Mouse (Mus musculus): ENCODE results near the gene Ripply1.
A peak's percentile ranks its signal among the peaks of the same experiment; 100 is the strongest.

Ripply1 gene

DNA sequence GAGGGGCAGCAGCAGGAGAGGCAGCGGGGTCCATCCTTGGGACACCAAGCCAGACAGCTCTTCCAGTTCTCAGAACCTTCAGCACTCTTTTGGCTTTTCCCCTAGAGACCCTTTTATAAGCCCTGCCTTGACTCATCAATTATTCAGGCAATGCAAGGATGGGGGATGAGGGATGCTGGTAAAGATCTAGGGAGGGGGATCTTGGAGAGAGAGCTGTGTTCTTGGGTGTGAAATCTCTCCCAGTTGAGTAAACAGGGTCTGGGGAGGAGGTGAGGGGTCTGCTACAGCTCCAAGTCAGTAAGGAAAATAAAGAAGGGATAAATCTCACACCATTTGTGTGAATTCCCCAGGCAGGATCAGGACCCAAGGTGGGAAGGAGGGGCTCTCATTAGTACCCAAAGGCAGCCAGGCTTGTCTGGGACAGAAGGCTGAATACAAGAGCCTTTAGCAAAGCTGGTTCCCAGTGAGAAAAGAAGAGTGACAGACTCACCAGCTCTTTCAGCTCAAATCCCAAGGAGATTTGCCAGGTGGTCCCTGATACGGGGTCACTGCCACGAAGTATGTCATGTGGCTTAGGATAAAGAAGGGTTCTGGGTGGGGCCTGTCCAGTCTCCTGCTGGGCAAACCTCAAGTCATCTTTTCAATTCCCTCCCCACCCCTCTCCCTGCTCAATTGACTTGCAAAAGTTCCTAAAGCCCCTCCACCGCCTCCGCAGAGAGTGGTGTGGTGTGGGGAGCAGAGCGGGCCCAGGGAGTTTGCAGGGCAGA, at the start of gene Ripply1:
Ripply1 (minus strand) TSS at position 76 of the 767 bp plus-strand sequence.
- no peak for DNase-seq (ENCODE audit: low spot score in 2 of 2)

DNA sequence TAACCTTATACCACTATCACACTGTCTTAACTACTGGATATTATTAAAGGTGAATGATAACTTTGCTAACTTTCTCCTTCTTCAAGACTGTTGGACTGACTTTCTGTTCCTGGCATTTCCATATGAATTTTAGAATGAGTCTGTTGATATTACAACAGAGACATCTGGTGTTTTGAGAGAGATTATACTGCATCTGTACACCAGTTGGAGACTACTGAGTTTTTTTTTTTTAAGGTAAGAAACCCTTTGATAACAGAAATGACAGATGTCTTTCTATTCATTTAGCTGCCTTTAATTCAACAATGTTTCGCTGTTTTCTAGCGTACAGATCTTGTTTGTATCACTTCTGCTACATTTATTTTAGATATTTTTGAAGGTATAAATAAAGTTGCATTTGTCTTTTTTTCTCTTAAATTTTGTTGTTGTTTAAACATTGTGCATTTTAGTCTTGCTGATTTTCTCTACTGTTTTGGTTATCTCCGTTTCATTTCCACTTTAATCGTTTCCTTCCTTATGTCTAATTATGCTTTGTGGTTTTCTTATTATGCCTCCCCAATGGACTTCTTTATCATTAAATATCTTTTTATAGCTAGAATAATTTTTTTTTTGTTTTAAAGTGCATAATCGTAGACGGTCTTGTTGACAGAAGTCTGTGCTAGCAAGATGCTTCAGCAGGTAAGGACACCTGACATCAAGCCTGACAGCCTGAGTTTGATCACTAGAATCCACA, 46.4 kb upstream of the Ripply1 start:
- DNase-seq (ENCODE audit: low spot score in 2 of 2), result no peak

DNA sequence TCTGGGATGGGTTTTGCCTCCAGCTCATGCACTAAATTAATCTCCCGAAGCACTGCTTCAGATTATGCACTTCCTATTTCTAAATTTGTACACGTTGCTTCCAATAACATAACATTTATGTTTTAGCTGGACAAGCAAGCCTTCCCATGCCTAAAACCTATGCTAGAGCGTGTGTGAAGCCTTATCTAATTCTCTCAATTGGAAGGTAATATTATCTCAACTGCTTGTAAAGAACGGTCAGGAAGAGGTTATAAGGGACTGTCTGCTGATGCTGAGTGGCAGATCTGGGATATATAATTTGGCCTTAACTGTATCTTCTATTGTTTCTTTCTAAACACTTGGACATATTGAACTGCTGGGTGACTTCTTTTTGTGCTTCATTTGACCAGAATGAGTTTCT, 44.8 kb upstream of the Ripply1 start:
- no peak for DNase-seq (ENCODE audit: low spot score in 2 of 2)

DNA sequence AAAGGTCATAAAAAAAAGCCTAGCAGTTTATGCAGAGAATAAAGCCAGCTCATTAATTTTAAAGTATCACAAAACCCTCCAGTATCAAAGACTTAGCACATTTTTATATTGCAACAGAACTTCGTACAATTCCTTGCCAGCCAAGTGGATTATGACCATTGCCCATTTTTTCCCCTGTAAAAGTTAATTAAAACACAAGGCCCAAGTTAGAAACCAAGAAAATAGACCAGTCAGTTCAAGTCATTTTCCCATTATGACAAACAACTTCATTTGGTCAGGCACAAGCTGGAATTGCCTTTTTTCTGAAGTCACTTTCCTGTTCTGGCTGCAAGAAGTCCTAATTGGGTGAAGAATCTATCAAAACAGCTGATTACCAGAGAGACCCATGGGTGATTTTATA, 43.2 kb upstream of the Ripply1 start:
- no peak for DNase-seq (ENCODE audit: low spot score in 2 of 2)

DNA sequence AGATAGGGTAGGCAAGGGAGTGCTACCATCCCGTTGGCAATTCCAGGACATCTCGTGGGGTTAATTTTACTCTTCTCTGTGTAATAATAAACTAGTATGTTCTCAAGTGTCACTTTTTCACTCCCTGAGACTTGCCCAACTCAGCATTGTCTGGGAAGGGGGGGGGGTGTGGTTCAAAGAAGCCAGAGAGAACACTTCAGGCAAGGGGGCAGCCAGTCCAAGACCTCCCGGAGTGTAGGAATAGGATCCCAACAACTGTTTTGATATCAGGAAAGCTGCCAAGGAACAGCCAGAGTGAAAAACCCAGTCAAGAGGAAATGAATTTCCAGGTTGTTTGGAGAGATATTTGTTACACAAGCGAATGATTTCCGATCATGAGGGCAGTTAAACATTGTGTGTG, 33.0 kb upstream of the Ripply1 start:
- no peak for DNase-seq (ENCODE audit: low spot score in 2 of 2)

DNA sequence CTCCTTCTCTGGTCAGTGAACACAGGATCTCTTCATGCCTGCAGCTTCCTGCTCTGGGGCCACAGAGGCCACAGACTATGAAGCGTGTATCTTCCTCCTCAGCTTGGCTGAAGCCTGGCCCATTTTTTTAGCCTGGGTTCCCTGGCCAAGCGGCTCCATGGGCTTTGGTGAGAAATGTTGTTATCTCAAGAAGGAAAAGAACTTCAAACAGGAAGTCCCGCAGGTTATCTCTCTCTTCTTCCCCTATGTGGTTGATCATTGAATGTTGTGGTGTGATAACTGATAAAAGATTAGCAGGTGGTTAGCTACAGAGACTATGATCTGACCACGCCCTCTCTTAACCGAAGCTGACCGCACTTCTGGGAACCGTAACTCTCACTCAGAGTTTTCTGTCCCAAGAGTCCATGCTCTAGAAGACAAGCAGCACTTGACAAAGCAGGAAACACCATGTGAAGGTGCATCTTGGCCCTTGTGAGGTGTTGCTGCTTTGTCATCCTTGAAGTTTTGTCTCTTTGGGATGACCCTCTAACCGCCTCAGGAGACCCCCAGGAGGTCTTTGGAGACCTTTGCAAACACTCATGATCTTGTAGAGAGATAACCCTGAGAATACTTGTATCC, 32.0 kb upstream of the Ripply1 start:
- DNase-seq (ENCODE audit: low spot score in 2 of 2), result no peak

DNA sequence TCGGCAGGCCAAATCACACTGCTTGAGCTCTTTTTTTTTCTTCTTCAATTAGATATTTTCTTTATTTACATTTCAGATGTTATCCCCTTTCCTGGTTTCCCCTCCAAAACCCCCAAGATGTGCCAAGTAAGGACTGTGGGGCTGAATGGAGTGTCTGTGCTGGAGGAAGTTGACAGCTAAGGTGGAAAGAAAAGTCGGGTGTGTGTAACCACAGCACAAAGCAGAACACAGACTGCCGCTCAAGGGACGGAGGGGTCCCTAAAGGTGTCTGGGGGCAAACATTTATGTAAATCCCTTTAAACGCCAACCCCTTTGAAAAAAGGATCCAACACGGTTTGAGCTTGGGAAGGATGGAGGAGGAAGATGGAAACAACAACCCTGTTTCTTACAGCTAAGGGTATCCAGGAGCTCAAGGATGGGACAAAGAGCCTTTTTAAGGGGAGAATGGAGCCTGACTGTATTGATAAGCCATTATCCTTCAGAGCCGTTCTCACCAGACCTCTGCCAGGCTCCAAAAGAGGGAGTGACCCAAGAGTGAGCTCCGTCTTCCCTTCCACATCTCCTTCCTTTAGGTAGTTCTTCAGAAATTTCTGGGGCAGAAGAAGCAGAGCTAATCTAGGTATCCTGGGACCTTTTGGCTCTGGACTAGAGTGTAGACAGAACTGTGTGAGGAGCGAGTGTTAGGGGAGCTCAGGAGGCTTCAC, 31.3 kb upstream of the Ripply1 start:
- no peak for DNase-seq (ENCODE audit: low spot score in 2 of 2)

DNA sequence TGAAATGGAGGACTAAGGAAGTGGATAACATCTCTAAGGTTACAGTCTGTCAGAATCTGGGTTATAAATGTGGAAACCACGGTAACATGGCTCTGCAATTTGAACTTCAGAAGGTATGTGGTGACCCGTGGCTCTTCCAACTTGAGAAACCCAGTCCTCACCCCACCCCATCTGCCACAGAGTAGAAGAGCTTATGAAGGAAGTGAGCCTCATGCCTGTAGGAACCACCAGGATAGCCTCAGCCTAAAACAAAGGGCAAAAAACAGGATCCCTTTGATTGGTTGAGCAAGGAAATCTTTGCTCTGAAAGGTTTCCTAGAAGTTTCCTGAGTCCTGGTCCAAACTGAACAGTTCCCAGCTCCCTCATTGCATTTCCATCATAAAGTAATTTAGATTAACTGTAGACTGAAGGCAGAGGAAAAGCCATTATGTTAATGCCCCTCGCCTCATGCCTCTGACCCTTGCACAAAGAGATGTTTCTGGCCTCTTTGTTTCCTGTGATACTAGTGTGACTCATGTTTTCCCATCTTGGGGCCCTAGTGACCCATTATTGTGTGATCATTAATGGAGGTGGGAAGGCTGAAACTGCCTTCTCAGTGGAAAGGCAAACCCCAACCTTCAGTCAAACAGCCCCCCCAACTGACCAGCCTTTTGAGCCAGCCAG, 30.6 kb upstream of the Ripply1 start:
- no peak for DNase-seq (ENCODE audit: low spot score in 2 of 2)

DNA sequence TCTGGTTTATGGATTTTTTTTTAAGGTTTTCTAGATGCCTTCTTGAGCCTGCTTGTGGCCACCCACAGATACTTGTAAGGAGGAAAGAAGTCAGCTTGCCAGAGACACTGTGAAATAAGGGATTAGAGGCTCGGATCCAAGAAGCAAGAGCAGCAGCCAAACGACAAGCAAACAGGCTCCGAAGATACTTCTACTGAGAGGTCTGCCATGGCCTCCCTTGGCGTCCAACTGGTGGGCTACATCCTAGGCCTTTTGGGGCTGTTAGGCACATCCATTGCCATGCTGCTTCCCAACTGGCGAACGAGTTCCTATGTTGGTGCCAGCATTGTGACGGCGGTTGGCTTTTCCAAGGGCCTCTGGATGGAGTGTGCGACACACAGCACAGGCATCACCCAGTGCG, 26.3 kb upstream of the Ripply1 start:
- peak in 1 of 2 experiments; percentile 1 for DNase-seq (ENCODE audit: low spot score in 2 of 2)

DNA sequence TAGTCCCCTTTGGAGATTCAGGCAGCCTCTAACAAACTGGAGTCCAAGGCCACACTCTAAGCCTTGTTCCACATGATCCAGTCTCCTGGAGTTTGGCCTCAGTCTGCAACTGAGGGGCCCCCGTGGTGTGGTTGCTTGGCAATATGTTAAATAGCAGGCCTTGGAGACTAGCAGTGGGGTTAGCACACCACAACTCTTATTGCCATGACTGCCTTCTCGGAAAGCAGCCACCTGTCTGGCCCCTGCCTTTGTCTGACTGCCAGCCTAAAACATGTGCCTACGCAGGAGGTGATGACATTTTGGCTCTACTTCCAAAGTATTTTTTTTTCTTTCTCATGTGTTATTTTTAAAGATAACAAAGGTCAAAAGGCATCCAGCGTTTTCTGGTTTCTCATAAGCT, 25.9 kb upstream of the Ripply1 start:
- DNase-seq (ENCODE audit: low spot score in 2 of 2), result peak in 1 of 2 experiments; percentile 1

DNA sequence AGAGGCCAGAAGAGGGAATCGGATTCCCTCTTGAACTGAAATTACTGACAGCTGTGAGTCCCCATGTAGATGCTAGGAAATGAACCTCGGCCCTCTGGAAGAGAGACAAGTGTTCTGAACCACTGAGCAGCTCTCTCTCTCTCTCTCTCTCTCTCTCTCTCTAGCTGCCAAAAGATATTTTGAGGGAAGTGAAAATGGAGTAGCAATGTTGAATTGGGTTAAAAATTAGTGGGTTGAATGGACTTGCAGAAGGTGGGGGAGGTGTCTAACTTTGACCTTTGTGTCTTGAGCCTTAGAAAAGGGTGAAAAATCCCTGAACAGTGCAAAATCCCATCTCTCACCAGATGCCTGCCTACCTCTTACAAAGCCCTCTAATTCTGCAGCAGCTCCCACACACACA, 25.2 kb upstream of the Ripply1 start:
- no peak for DNase-seq (ENCODE audit: low spot score in 2 of 2)

DNA sequence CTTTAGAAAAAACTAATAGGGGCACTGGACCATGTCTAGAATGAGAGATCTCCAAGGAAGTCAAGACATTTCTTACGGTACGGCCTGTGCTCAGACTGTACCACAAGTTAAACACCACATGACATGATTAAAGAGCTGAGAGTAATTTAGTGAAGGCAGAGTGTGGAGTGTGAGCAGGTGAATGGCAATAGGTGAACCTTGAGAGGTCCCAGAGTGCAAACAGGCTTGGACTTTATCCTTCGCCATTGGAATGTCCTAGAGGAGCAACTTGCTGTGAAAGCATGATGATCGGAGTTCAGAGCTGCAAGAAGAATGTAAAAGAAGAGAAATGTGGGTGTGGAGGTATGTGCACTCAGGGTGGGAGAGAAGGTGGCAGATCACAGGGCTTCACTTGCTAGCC, 23.8 kb upstream of the Ripply1 start:
- DNase-seq (ENCODE audit: low spot score in 2 of 2), result no peak

DNA sequence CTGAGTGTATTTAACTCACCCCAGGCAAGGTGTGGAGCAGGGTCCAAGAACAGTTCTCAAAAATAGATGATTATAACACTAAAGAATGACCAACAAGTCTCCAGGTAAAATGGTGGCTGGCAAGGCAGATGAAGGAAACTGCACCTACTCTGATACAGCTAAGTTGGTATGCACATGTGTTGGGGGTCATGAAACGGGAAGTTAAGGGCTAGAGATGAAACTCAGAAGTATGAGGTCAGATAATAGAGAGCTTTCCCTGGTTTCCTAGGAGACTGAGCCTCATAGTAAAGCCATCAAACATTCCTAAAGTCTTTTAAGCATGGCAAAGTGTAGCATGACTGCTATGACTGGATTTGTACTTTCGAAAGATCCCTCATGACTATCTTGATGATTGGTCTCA, 20.9 kb upstream of the Ripply1 start:
- DNase-seq (ENCODE audit: low spot score in 2 of 2), result no peak

DNA sequence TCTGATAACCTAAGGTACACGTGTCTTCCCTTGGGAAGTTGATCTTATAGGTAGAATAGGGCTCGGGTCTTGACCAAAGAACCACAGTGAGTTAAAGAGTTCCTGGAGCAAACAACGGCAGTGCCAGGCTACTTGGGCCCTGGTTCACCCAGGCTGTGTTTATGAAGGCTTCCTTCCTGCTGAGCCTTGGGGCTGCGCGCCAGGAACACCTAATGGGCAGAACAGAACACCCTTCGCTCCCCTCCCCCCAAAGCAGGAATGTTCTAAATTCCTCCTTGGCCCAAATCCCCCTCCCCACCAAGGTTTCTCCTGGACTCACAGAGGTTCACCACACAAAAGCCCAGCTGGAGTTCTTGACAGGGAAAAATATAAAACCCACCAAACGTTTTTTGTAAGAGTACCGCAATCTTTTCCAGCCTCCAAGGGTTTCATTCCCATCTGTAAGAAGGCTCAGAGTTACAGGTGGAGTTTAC, 18.3 kb upstream of the Ripply1 start, which contains the start of gene Cldn2:
Cldn2 (plus strand) TSS at position 423 of the 473 bp plus-strand sequence.
- no peak for DNase-seq (ENCODE audit: low spot score in 2 of 2)

DNA sequence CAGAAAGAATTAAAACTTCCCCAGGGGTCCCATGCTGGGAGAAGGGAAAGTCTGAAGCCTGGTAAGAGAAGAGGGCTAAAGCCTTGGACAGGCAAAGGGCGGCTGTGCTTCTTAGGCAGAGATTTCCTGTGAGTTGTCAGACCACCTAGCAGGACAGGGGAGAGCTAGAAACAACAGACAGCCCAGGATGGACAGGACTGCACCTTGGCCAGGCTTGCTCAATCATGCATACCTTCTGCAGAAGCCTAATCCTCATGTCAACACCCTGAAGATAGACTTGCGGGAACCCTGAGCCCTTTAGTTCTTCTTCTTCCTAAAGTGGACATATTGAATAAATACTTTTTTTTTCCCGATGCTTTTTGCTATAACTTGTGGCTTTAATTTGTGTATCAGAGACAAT, 17.8 kb upstream of the Ripply1 start:
- DNase-seq (ENCODE audit: low spot score in 2 of 2), result no peak

DNA sequence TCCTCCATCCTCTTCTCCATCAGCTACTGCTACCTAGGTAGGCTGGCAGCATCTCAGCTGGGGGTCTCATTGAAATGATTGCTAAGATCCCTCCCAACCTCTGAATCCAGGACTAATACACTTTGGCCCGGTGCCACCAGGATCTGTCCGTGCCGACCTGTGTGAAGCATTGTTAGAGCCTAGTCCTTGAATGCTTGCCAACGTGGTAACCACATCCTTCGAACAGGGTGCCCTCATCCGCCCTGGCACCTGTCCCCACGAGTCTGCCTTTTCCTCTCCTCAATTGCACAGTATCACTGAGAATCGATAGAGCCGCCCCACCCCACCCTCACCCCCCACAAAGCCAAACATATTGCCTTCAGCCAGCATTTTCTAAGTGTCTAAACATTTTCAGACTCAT, 15.7 kb upstream of the Ripply1 start:
- DNase-seq (ENCODE audit: low spot score in 2 of 2), result no peak

DNA sequence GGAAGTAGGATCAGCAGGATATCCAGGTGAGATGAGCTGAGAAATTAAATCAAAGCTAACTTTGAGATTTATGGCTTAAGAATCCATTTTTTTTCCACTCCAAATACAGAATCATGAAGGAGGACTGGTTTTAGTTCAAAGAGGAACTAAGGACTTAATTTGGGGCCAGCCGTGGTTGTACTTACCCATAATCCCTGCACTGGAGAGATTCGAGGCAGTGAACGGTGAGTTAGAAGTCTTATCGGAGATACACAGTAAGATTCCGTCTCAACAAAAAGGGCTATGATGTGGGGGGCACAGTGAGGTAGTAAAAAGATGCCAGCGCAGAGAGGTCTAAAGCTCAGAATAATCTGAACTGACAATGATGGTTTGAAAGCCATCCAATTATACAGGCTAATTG, 13.9 kb upstream of the Ripply1 start:
- DNase-seq (ENCODE audit: low spot score in 2 of 2), result no peak

DNA sequence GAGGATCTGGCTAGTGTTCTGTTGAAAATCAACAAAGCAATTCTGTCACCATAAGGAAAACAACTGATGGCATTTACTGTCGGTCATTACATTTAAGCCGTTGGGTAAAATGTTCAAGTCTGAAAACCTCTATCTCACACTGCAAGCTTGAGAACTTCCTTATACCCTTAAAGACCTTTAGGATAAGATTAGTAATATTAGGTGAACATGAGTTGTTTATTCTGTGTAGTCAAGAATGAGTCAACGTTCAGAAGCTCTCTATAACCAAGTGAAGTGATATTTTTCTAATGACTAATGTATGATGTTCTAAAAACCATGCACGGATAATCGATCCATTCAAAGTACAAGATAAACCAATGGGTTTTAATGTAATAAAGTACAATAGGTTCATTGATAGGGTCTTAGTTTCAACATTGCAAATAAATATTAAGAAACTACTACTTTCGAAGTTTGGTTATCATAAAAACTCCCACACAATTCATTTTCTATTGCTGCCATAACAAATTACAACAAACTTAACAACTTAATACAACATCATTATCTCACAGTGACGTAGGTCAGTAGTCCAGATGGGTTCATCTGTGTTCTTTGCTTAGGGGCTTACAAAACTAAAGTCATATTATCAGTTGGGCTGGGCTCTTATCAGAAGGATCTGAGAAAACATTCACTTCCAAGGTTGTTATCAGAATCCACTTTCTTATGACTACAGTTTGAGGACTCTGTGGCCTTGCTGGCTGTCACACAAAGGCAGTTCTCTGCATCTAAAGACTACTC, 12.1 kb upstream of the Ripply1 start:
- no peak for DNase-seq (ENCODE audit: low spot score in 2 of 2)

DNA sequence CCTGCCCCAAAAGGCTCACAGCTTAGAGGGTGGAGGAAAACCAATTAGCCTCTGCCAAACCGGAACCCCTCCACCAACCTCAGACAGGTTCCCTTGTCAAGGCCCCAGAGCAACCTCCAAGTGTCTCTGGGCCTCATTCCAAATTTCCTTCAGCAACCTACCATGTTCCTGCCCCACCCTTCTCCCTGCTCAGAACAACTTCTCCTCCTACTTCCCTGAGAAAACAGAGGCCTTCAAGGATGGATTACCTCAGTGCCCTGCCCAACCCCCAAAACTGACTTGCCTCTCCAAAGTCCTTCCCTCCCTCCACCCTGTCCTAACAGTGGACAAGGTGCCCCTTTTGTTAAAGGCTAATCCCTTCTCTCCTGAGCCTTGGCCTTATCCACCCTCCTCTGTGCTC, 3.6 kb upstream of the Ripply1 start:
- DNase-seq (ENCODE audit: low spot score in 2 of 2), result no peak

DNA sequence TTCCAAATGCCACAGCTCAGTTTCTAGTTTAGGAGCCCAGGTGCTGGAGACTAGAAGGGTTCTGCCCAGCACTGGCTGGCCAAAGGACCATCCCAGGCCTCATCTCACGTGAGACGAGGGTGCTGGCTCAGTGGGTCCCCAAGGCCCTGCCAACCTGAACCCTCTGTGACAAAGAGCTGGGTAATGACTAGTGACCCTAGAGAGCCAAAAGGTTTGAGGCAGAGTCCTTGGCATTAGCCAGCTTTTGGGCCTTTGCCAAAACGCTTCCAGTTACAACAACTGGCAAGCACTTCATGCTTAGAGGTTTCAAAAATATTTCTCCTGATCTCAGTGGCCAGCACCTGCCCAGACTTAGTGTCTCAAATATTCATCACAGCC, 881 bp upstream of the Ripply1 start:
- no peak for DNase-seq (ENCODE audit: low spot score in 2 of 2)

DNA sequence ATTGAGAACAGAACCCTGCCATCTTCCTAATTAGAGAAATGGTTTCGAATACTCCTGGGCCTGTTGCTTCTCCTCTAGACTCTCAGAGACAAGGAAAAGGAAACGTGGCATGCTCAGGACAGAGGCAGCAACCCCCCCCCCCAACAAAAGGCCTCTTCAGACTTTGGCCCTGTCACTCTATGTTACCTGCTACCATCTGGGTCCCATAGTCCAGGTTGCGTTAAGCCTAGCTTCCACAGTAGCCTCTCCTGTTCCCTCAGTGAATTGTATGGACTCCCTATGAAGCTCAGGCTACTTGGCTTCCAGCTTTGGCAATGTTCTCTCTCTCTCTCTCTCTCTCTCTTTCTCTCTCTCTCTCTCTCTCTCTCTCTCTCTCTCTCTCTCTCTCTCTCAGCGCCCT, 590 bp downstream of the Ripply1 start:
- no peak for DNase-seq (ENCODE audit: low spot score in 2 of 2)
